Mouse (Mus musculus): ENCODE measurements around the gene Ppm1h.

Gene Ppm1h

GRCm38 (mm10) chr10:122994402-122995107 lies 316.0 kb downstream of the Ppm1h start:
- DNase-seq (ENCODE audit: low spot score in 2 of 2): no peak

Data from left cerebral cortex, adult 9 months (tissue).